Mouse (Mus musculus) cortical plate, adult 2 months (tissue): Measurements from ENCODE around the gene Adap2.

ENCODE experiments used
- CTCF ChIP-seq: fragments of 200-500 bp; IDR thresholded peaks from 2 replicates; pipeline ENCODE4 v1.5.1; 2011; ENCODE audit warnings: mild to moderate bottlenecking, control low read depth, low read length; ENCODE audit not compliant: insufficient read depth; ENCODE audit errors: extremely low read depth
- POLR2A ChIP-seq: fragments of 200-500 bp; IDR thresholded peaks from 2 replicates; pipeline ENCODE4 v1.6.1; 2011; ENCODE audit warnings: mild to moderate bottlenecking, low read length, control low read depth; ENCODE audit not compliant: insufficient read depth; ENCODE audit errors: extremely low read depth

DNA sequence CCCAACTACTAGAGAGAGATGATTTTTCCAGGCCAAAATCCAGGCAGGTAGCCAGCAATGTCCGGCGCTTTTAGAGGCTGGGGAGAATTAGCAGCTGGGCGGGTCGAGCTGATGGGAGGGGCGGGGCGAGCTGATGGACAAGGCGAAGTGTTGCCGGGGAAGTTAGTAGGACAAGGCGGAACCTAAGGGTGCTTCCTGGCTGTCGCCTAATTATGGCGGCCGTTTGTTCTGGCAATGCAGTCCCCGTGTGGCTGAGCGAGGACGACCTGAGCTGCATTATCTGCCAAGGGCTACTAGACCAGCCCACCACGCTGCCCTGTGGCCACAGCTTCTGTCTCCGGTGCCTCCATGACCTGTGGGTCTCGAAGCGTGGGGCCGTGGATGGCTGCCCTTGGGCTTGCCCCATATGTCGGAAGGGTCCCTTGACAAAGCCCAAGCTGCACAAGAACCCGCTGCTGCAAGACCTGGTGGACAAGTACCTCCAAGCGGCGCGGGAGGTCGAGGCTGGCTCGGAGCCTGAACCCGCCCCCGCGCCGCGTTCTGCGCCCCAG, 29.9 kb downstream of the Adap2 start, which contains the start of gene Rnf135:
- no peak for TF ChIP-seq CTCF
- TF ChIP-seq POLR2A, result peak; percentile 73; the same call in 1 of the 2 replicates
